Mouse (Mus musculus): Measurements from ENCODE around the gene AC124108.1. TPM values are rescaled to one million over a fixed set of nuclear protein-coding genes. Genes with fewer than 3 reads are reported as not detected.

AC124108.1 gene
- total RNA-seq, 1 experiment, result 5.0 TPM

DNA sequence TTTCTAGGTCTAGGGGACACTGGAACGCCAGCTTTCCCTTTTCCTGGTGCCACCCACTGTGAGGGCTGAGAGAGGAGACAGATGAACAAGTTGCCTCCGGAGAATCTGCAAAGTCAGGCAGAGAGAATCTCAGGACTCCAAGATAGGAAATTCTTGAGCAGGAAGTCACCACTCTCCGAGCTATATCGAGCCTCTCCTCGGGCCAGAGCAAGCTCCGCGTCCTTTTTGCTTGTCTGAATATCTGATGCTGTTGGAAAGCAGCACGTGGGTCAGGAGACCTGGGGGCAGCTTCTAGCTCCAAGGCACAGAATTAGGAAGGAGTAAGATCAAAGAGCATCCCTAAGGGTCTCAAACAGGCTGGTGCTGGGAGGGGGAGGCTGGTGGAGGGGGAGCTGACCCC is 37.6 kb upstream of the AC124108.1 start:
- Histone ChIP-seq H3K9me3 (ENCODE audit: control insufficient read depth, insufficient read depth, low read depth, low read length) (no peaks in the 10 kb centered on the region), H3K27ac (ENCODE audit: insufficient read depth, low read depth, low read length, poor library complexity, severe bottlenecking) (no peak overlapping the region; the same call in 1 of the 2 replicates), H3K4me1 (ENCODE audit: control insufficient read depth in 2 of 2, insufficient read depth in 2 of 2, low read length in 2 of 2, poor library complexity in 1 of 2) (peaks cover 11 to 21% of the 10 kb centered on the region in 2 experiments), H3K36me3 (ENCODE audit: control insufficient read depth, insufficient read depth, low read length, poor library complexity, severe bottlenecking) (no peaks in the 10 kb centered on the region), H3K4me3 (ENCODE audit: insufficient read depth in 1 of 2, low read depth in 1 of 2, low read length in 2 of 2, poor library complexity in 1 of 2, severe bottlenecking in 1 of 2) (no peak overlapping the region), H3K9ac (ENCODE audit: insufficient read depth, low read depth, low read length, poor library complexity, severe bottlenecking) (0 out of 2 replicates have a peak overlapping the region, but pooled peaks have one; percentile 9)
- in situ Hi-C loops (cut with MboI; ENCODE audit: low sequenced_read_pairs in 2 of 2, unreplicated experiment in 2 of 2), result no loop called here
- TF ChIP-seq HCFC1 (IDR thresholded peaks at IDR 0.05; ENCODE audit: borderline replicate concordance, insufficient read depth, low read length), result no peak
- TF ChIP-seq ZNF384 (IDR thresholded peaks at IDR 0.05; ENCODE audit: low read depth, low read length), result no peak
- TF ChIP-seq ZC3H11A (IDR thresholded peaks at IDR 0.05; ENCODE audit: borderline replicate concordance, low read depth, low read length), result no peak
- no peak for TF ChIP-seq CHD2 (IDR thresholded peaks at IDR 0.05; ENCODE audit: low read depth, low read length)
- TF ChIP-seq MAFK (IDR thresholded peaks at IDR 0.05; ENCODE audit: insufficient read depth, low read depth, low read length), result no peak
- no peak for DNase-seq (ENCODE audit: low read depth, low spot score)

DNA sequence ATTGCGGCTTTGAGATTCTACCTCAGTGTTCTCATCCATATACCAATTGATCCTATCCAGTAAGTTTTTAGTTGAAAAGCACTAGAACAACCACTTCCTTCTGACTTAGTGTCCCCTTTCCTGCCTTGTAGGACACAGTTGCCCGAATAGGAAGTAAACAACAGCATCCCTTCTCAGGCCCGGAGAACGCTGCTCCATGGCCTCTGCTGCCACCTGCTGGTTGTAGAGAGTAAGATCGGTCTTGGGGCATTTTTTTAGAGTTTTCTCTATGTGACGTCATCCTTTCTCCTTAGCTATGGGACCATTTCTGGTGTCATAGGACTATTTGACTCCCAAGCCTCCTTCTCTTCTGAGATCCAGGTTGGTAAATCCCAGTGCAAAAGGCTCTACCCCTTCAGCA is 35.5 kb upstream of the AC124108.1 start:
- in situ Hi-C loops (cut with MboI; ENCODE audit: low sequenced_read_pairs in 2 of 2, unreplicated experiment in 2 of 2), result loop anchor here in 1 of 2 experiments (5.0 kb wide), 1 partner anchor 33 kb away; no protein-coding TSS in a partner anchor
- peaks cover 15 to 32% of the 10 kb centered on the region in 2 experiments for H3K4me1 ChIP-seq (ENCODE audit: control insufficient read depth in 2 of 2, insufficient read depth in 2 of 2, low read length in 2 of 2, poor library complexity in 1 of 2)

DNA sequence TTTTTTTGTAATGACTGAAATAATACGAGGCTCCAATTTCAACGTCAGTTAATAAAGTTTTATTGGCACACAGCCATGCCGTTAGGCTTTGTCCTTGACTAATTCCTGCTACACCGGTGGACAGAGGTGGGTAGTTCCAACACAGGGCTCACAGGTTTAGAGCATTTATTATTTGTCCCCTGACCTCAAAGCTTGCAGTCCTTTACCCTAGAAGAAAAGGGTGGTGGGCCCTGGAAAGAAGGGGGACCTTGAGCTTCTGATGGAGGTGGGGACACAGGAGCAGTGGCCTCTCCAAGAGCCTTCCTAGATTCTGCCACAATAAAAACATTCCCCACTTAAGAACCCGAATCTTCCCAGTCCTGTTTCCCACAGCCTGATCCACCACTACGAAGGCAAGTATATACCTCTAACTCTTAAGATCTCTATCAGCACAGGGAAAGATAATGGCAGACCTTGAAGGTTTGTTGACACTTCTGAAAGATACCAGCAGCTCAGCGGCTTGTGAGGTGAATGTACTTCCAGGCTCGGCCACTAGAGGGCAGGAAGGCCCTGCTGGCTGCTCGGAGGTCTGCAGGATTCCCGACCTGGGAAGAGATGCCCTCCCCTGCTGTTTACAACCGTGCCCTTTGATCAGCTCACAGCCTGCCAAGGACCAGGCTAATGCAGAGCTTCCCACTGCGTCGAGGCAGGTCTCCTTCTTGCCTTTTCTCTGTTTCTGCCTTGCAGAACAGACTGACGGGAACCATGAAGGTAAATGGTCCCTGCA is 34.1 kb upstream of the AC124108.1 start:
- H3K9me3 ChIP-seq (ENCODE audit: control insufficient read depth, insufficient read depth, low read depth, low read length), result no peaks in the 10 kb centered on the region
- peak overlapping the region in 1 of 2 experiments; percentile 56; a peak in 2 of 4 replicates for H3K4me3 ChIP-seq (ENCODE audit: insufficient read depth in 1 of 2, low read depth in 1 of 2, low read length in 2 of 2, poor library complexity in 1 of 2, severe bottlenecking in 1 of 2)
- peaks cover 15 to 27% of the 10 kb centered on the region in 2 experiments for H3K4me1 ChIP-seq (ENCODE audit: control insufficient read depth in 2 of 2, insufficient read depth in 2 of 2, low read length in 2 of 2, poor library complexity in 1 of 2)
- in situ Hi-C loops (cut with MboI; ENCODE audit: low sequenced_read_pairs in 2 of 2, unreplicated experiment in 2 of 2), result loop anchor here in 1 of 2 experiments (5.0 kb wide), 1 partner anchor 35 kb away; no protein-coding TSS in a partner anchor
- peak; percentile 87 for DNase-seq (ENCODE audit: low read depth, low spot score)
- TF ChIP-seq ZC3H11A (IDR thresholded peaks at IDR 0.05; ENCODE audit: borderline replicate concordance, low read depth, low read length) (peak; percentile 79), CHD2 (IDR thresholded peaks at IDR 0.05; ENCODE audit: low read depth, low read length) (no peak), HCFC1 (IDR thresholded peaks at IDR 0.05; ENCODE audit: borderline replicate concordance, insufficient read depth, low read length) (0 out of 2 replicates have a peak, but pooled peaks have one; percentile 47), ZNF384 (IDR thresholded peaks at IDR 0.05; ENCODE audit: low read depth, low read length) (peak; percentile 56; the same call in 1 of the 2 replicates), MAFK (IDR thresholded peaks at IDR 0.05; ENCODE audit: insufficient read depth, low read depth, low read length) (no peak)
- no peak overlapping the region; the same call in 1 of the 2 replicates for H3K9ac ChIP-seq (ENCODE audit: insufficient read depth, low read depth, low read length, poor library complexity, severe bottlenecking)
- no peak overlapping the region for H3K27ac ChIP-seq (ENCODE audit: insufficient read depth, low read depth, low read length, poor library complexity, severe bottlenecking)
- H3K36me3 ChIP-seq (ENCODE audit: control insufficient read depth, insufficient read depth, low read length, poor library complexity, severe bottlenecking), result no peaks in the 10 kb centered on the region

More for the DNA sequence above, 35.5 kb upstream of the AC124108.1 start:
- TF ChIP-seq ZNF384 (IDR thresholded peaks at IDR 0.05; ENCODE audit: low read depth, low read length), result peak; percentile 94
- TF ChIP-seq HCFC1 (IDR thresholded peaks at IDR 0.05; ENCODE audit: borderline replicate concordance, insufficient read depth, low read length), result no peak
- TF ChIP-seq CHD2 (IDR thresholded peaks at IDR 0.05; ENCODE audit: low read depth, low read length), result no peak
- no peak for TF ChIP-seq MAFK (IDR thresholded peaks at IDR 0.05; ENCODE audit: insufficient read depth, low read depth, low read length)
- peak; percentile 81 for TF ChIP-seq ZC3H11A (IDR thresholded peaks at IDR 0.05; ENCODE audit: borderline replicate concordance, low read depth, low read length)
- Histone ChIP-seq H3K4me3 (ENCODE audit: insufficient read depth in 1 of 2, low read depth in 1 of 2, low read length in 2 of 2, poor library complexity in 1 of 2, severe bottlenecking in 1 of 2) (no peak overlapping the region), H3K27ac (ENCODE audit: insufficient read depth, low read depth, low read length, poor library complexity, severe bottlenecking) (no peak overlapping the region), H3K9me3 (ENCODE audit: control insufficient read depth, insufficient read depth, low read depth, low read length) (no peaks in the 10 kb centered on the region), H3K9ac (ENCODE audit: insufficient read depth, low read depth, low read length, poor library complexity, severe bottlenecking) (no peak overlapping the region), H3K36me3 (ENCODE audit: control insufficient read depth, insufficient read depth, low read length, poor library complexity, severe bottlenecking) (no peaks in the 10 kb centered on the region)
- DNase-seq (ENCODE audit: low read depth, low spot score), result peak; percentile 93

DNA sequence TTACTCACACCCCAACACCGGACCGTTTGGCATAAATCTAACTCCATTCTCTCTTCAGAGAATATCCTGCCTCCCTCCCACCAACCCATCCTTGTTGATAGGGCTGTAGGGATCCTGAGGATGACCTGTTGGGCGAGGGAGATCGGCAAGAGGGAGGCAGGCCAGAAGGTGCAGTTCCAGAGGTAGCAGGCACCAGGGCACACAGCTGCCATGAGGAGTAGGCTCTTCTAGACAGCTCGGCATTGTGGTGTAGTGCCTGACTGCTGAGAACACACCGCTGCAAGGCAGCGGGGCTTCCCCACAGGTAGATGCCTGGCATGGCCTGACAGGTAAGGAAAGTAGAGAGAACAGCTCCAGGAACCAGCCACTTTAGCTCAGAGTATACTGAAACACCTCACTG is 33.4 kb upstream of the AC124108.1 start:
- H3K4me3 ChIP-seq (ENCODE audit: insufficient read depth in 1 of 2, low read depth in 1 of 2, low read length in 2 of 2, poor library complexity in 1 of 2, severe bottlenecking in 1 of 2), result peak overlapping the region; percentile 18 to 56; a peak in 3 of 4 replicates
- peaks cover 14 to 25% of the 10 kb centered on the region in 2 experiments for H3K4me1 ChIP-seq (ENCODE audit: control insufficient read depth in 2 of 2, insufficient read depth in 2 of 2, low read length in 2 of 2, poor library complexity in 1 of 2)
- no peaks in the 10 kb centered on the region for H3K36me3 ChIP-seq (ENCODE audit: control insufficient read depth, insufficient read depth, low read length, poor library complexity, severe bottlenecking)
- DNase-seq (ENCODE audit: low read depth, low spot score), result no peak
- in situ Hi-C loops (cut with MboI; ENCODE audit: low sequenced_read_pairs in 2 of 2, unreplicated experiment in 2 of 2), result loop anchor here in 1 of 2 experiments (5.0 kb wide), 1 partner anchor 36 kb away; no protein-coding TSS in a partner anchor
- peak overlapping the region; percentile 31; the same call in 1 of the 2 replicates for H3K9ac ChIP-seq (ENCODE audit: insufficient read depth, low read depth, low read length, poor library complexity, severe bottlenecking)
- TF ChIP-seq HCFC1 (IDR thresholded peaks at IDR 0.05; ENCODE audit: borderline replicate concordance, insufficient read depth, low read length), result no peak
- TF ChIP-seq MAFK (IDR thresholded peaks at IDR 0.05; ENCODE audit: insufficient read depth, low read depth, low read length), result no peak
- TF ChIP-seq ZC3H11A (IDR thresholded peaks at IDR 0.05; ENCODE audit: borderline replicate concordance, low read depth, low read length), result no peak
- TF ChIP-seq ZNF384 (IDR thresholded peaks at IDR 0.05; ENCODE audit: low read depth, low read length), result no peak
- no peak for TF ChIP-seq CHD2 (IDR thresholded peaks at IDR 0.05; ENCODE audit: low read depth, low read length)
- H3K27ac ChIP-seq (ENCODE audit: insufficient read depth, low read depth, low read length, poor library complexity, severe bottlenecking), result no peak overlapping the region
- no peaks in the 10 kb centered on the region for H3K9me3 ChIP-seq (ENCODE audit: control insufficient read depth, insufficient read depth, low read depth, low read length)
